Mouse (Mus musculus) heart, adult 2 months (tissue): ENCODE measurements around the gene Stat1.

Source experiments
- CTCF ChIP-seq: fragments of 200-600 bp; IDR thresholded peaks from 2 replicates; pipeline ENCODE4 v1.8.1; 2022; ENCODE audit warnings: antibody characterized with exemption, mild to moderate bottlenecking, moderate library complexity
- POLR2A ChIP-seq: fragments of 200-500 bp; IDR thresholded peaks from 2 replicates; pipeline ENCODE4 v1.6.1; 2011; ENCODE audit warnings: mild to moderate bottlenecking, low read depth, low read length, control low read depth; ENCODE audit not compliant: insufficient read depth

DNA sequence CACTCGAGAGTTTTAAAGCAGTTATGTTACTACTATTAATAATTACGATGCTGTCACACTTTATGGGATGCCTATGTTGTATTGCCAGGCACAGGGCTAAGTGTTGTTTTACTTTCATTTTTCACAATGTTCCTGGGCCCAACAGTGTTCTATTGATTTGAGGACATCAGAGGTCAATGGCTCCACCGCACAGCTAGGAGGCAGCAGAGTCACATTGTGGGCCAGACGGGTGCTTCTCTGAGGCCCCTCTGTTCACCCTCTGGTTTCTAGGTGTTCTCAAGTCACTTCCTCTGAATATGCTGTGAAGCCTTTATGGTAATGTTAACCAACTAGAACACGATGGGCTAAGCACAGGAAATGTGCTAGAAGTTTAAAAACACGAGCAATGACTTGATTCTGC is 18.7 kb upstream of the Stat1 start:
- TF ChIP-seq CTCF (peak; percentile 54), POLR2A (no peak)
